Mouse (Mus musculus): Measurements from ENCODE around the gene Dchs1.

The Dchs1 gene

GRCm38 (mm10) chr7:105787285-105788140 lies at the start of gene Dchs1:
Dchs1 (minus strand) TSS chr7:105787654.
- no peak for DNase-seq (ENCODE audit: low spot score)

GRCm38 (mm10) chr7:105824281-105824680 lies 36.8 kb upstream of the Dchs1 start:
- DNase-seq (ENCODE audit: low spot score): peak; percentile 0

- DNase-seq (ENCODE audit: low spot score): no peak
Observed at GRCm38 (mm10) chr7:105818483-105818882, 31.0 kb upstream of the Dchs1 start.

GRCm38 (mm10) chr7:105816736-105817135 lies 29.3 kb upstream of the Dchs1 start:
- DNase-seq (ENCODE audit: low spot score): no peak

- DNase-seq (ENCODE audit: low spot score): no peak
Observed at GRCm38 (mm10) chr7:105813326-105813725, 25.9 kb upstream of the Dchs1 start.

GRCm38 (mm10) chr7:105812566-105812965 lies 25.1 kb upstream of the Dchs1 start:
- no peak for DNase-seq (ENCODE audit: low spot score)

- peak; percentile 11 for DNase-seq (ENCODE audit: low spot score)
Observed at GRCm38 (mm10) chr7:105811516-105811915, 24.1 kb upstream of the Dchs1 start.

GRCm38 (mm10) chr7:105810877-105811489 lies 23.5 kb upstream of the Dchs1 start, which contains the start of gene Mrpl17:
Mrpl17 (minus strand) TSS chr7:105811099.
- peak; percentile 98 for DNase-seq (ENCODE audit: low spot score)

- peak; percentile 36 for DNase-seq (ENCODE audit: low spot score)
Observed at GRCm38 (mm10) chr7:105810280-105810876, 22.9 kb upstream of the Dchs1 start.

GRCm38 (mm10) chr7:105809836-105810235 lies 22.4 kb upstream of the Dchs1 start:
- DNase-seq (ENCODE audit: low spot score): no peak

GRCm38 (mm10) chr7:105808385-105808784 lies 20.9 kb upstream of the Dchs1 start:
- no peak for DNase-seq (ENCODE audit: low spot score)

- DNase-seq (ENCODE audit: low spot score): no peak
Observed at GRCm38 (mm10) chr7:105806716-105807115, 19.3 kb upstream of the Dchs1 start.

- no peak for DNase-seq (ENCODE audit: low spot score)
Observed at GRCm38 (mm10) chr7:105806125-105806524, 18.7 kb upstream of the Dchs1 start.

GRCm38 (mm10) chr7:105803428-105803827 lies 16.0 kb upstream of the Dchs1 start:
- no peak for DNase-seq (ENCODE audit: low spot score)

- no peak for DNase-seq (ENCODE audit: low spot score)
Observed at GRCm38 (mm10) chr7:105802771-105803170, 15.3 kb upstream of the Dchs1 start.

GRCm38 (mm10) chr7:105802312-105802711 lies 14.9 kb upstream of the Dchs1 start:
- DNase-seq (ENCODE audit: low spot score): no peak

GRCm38 (mm10) chr7:105796972-105797371 lies 9.5 kb upstream of the Dchs1 start:
- DNase-seq (ENCODE audit: low spot score): no peak

GRCm38 (mm10) chr7:105795759-105796366 lies 8.4 kb upstream of the Dchs1 start:
- DNase-seq (ENCODE audit: low spot score): no peak

GRCm38 (mm10) chr7:105793701-105794100 lies 6.2 kb upstream of the Dchs1 start:
- DNase-seq (ENCODE audit: low spot score): no peak

- DNase-seq (ENCODE audit: low spot score): no peak
Observed at GRCm38 (mm10) chr7:105791147-105791546, 3.7 kb upstream of the Dchs1 start.

- no peak for DNase-seq (ENCODE audit: low spot score)
Observed at GRCm38 (mm10) chr7:105786506-105787284, 759 bp downstream of the Dchs1 start.

- no peak for DNase-seq (ENCODE audit: low spot score)
Observed at GRCm38 (mm10) chr7:105784556-105784955, 2.9 kb downstream of the Dchs1 start.
